Mouse (Mus musculus): ENCODE data around the gene Il23a. TPM values are rescaled to one million over a fixed set of nuclear protein-coding genes. Genes with fewer than 3 reads are reported as not detected.
"Not testable (repeated sequence)": the region's sequence is repeated elsewhere in the genome, so short reads cannot be mapped to it uniquely, and the experiment has no call there.

Gene Il23a
- total and polyA plus RNA-seq, 3 experiments: 0.32 to 3.6 (median 0.49) TPM

- no peak for TF ChIP-seq ZMIZ1 (IDR thresholded peaks at IDR 0.05; ENCODE audit: low read depth, low read length)
- TF ChIP-seq POLR2A (IDR thresholded peaks at IDR 0.05; ENCODE audit: low read depth, low read length): peak; percentile 45
- peak; percentile 36; the same call in 1 of the 2 replicates for TF ChIP-seq ZNF384 (IDR thresholded peaks at IDR 0.05; ENCODE audit: low read depth, low read length)
- no peak for TF ChIP-seq E2F4 (IDR thresholded peaks at IDR 0.05; ENCODE audit: insufficient replicate concordance, low read depth, low read length)
- TF ChIP-seq ELF1 (IDR thresholded peaks at IDR 0.05; ENCODE audit: low read depth, low read length): no peak; the same call in 1 of the 2 replicates
- TF ChIP-seq IRF4 (IDR thresholded peaks at IDR 0.05; ENCODE audit: low read depth, low read length): peak; percentile 93
Measured at GRCm38 (mm10) chr10:128263393-128264310, 34.9 kb downstream of the Il23a start (continued).

GRCm38 (mm10) chr10:128262300-128262699, 36.3 kb downstream of the Il23a start:
- H3K9ac ChIP-seq (ENCODE audit: insufficient read depth, low read depth): no peak overlapping the region
- no peaks in the 10 kb centered on the region for H3K27me3 ChIP-seq (replicated peaks)
- no peak for TF ChIP-seq GABPA (IDR thresholded peaks at IDR 0.05; ENCODE audit: insufficient replicate concordance, low read depth, low read length)
- TF ChIP-seq POLR2AphosphoS2 (IDR thresholded peaks at IDR 0.05; ENCODE audit: low read depth, low read length): no peak
- TF ChIP-seq USF1 (IDR thresholded peaks at IDR 0.05; ENCODE audit: low read depth, low read length): no peak
- TF ChIP-seq TCF12 (IDR thresholded peaks at IDR 0.05; ENCODE audit: low read depth, low read length): no peak
- TF ChIP-seq EP300 (IDR thresholded peaks at IDR 0.05; ENCODE audit: low read length): no peak
- TF ChIP-seq POLR2A (IDR thresholded peaks at IDR 0.05; ENCODE audit: low read depth, low read length): no peak
- TF ChIP-seq ZKSCAN1 (IDR thresholded peaks at IDR 0.05; ENCODE audit: borderline replicate concordance, low read depth, low read length): no peak
- no peak for TF ChIP-seq BHLHE40 (IDR thresholded peaks at IDR 0.05; ENCODE audit: low read depth, low read length)
- TF ChIP-seq MAZ (IDR thresholded peaks at IDR 0.05; ENCODE audit: low read depth, low read length): no peak
- TF ChIP-seq PAX5 (IDR thresholded peaks at IDR 0.05; ENCODE audit: low read length): no peak
- no peak for TF ChIP-seq RCOR1 (conservative IDR thresholded peaks at IDR 0.05; ENCODE audit: low read depth, low read length)
- no peak for TF ChIP-seq MXI1 (IDR thresholded peaks at IDR 0.05; ENCODE audit: low read depth, low read length)
- TF ChIP-seq USF2 (conservative IDR thresholded peaks at IDR 0.05; ENCODE audit: low read depth, low read length): no peak
- no peak for TF ChIP-seq MAFK (IDR thresholded peaks at IDR 0.05; ENCODE audit: insufficient replicate concordance, low read length)
- H3K4me2 ChIP-seq (ENCODE audit: insufficient read depth, low read depth, poor library complexity, severe bottlenecking): no peak overlapping the region
- H3K36me3 ChIP-seq (replicated peaks in 1 of 2; ENCODE audit: control insufficient read depth in 1 of 2, insufficient read depth in 1 of 2, low read length in 1 of 2): no peaks in the 10 kb centered on the region
- no peak for DNase-seq (ENCODE audit: extremely low read depth)
- H3K4me1 ChIP-seq (ENCODE audit: control insufficient read depth in 1 of 2, insufficient read depth in 2 of 2): peaks cover 23 to 66% of the 10 kb centered on the region in 2 experiments
- in situ Hi-C loops (cut with MboI; ENCODE audit: low pct_ligation_motif_present, low pct_unique_long_range_greater_than_20kb, low sequenced_read_pairs) (no loop called here), dilution Hi-C loops (cut with MboI; ENCODE audit: extremely low pct_ligation_motif_present, extremely low pct_unique_long_range_greater_than_20kb, low sequenced_read_pairs) (no loop called here)
- no peaks in the 10 kb centered on the region for H3K79me2 ChIP-seq (replicated peaks; ENCODE audit: control insufficient read depth, extremely low read depth, insufficient read depth, poor library complexity, severe bottlenecking)
- no peak overlapping the region for H3K27ac ChIP-seq (ENCODE audit: insufficient read depth, low read depth)
- H3K4me3 ChIP-seq (replicated peaks in 1 of 3; ENCODE audit: low read depth in 2 of 3, low read length in 2 of 3, poor library complexity in 1 of 3): no peak overlapping the region
- H3K9me3 ChIP-seq (replicated peaks; ENCODE audit: low read length): no peaks in the 10 kb centered on the region

- H3K9ac ChIP-seq (ENCODE audit: insufficient read depth, low read depth); H3K9me3 ChIP-seq (replicated peaks; ENCODE audit: low read length); H3K4me2 ChIP-seq (ENCODE audit: insufficient read depth, low read depth, poor library complexity, severe bottlenecking); H3K27ac ChIP-seq (ENCODE audit: insufficient read depth, low read depth); dilution Hi-C loops (cut with MboI; ENCODE audit: extremely low pct_ligation_motif_present, extremely low pct_unique_long_range_greater_than_20kb, low sequenced_read_pairs); in situ Hi-C loops (cut with MboI; ENCODE audit: low pct_ligation_motif_present, low pct_unique_long_range_greater_than_20kb, low sequenced_read_pairs); H3K79me2 ChIP-seq (replicated peaks; ENCODE audit: control insufficient read depth, extremely low read depth, insufficient read depth, poor library complexity, severe bottlenecking); H3K36me3 ChIP-seq (replicated peaks in 1 of 2; ENCODE audit: control insufficient read depth in 1 of 2, insufficient read depth in 1 of 2, low read length in 1 of 2); H3K27me3 ChIP-seq (replicated peaks); DNase-seq (ENCODE audit: extremely low read depth); H3K4me3 ChIP-seq (replicated peaks in 1 of 3; ENCODE audit: low read depth in 2 of 3, low read length in 2 of 3, poor library complexity in 1 of 3): not testable (repeated sequence)
- peaks cover 33 to 80% of the 10 kb centered on the region in 2 experiments for H3K4me1 ChIP-seq (ENCODE audit: control insufficient read depth in 1 of 2, insufficient read depth in 2 of 2)
Measured at GRCm38 (mm10) chr10:128260376-128260775, 38.2 kb downstream of the Il23a start.
